10 mouse cellular contexts compared by ENCODE assay signal in genomic region chr4:104077771-104078170, GRCm38 (mm10).
DNase-seq lines count a peak whose midpoint lies in the region; ATAC-seq and TF ChIP-seq lines count a peak whose summit lies in the region.
"Had no signal": no experiment of that assay in that cellular context is flagged by ENCODE, and none has a peak within 500 bp of the region (broad histone marks: within the 10 kb centered on the region; RNA-seq: fewer than 3 reads in every experiment).

No protein-coding gene starts in this region.

- H3K36me3 ChIP-seq in limb, embryonic 14.5 days (ENCODE audit: control insufficient read depth, insufficient read depth, low read length), result no peaks in the 10 kb centered on the region
- no peaks in the 10 kb centered on the region for H3K36me3 ChIP-seq in limb, embryonic 10.5 days
- H3K36me3 ChIP-seq: embryonic facial prominence, embryonic 15.5 days; midbrain, embryonic 10.5 days had no signal

- TF ChIP-seq CTCF in lung, adult 2 months (IDR thresholded peaks at IDR 0.05; ENCODE audit: insufficient read depth, low read length), result no peak

- no peak overlapping the region for H3K9ac ChIP-seq in limb, embryonic 14.5 days (ENCODE audit: low read depth, low read length, severe bottlenecking)
- H3K9ac ChIP-seq: embryonic facial prominence, embryonic 15.5 days had no signal

- no peak overlapping the region for H3K27ac ChIP-seq in limb, embryonic 14.5 days (replicated peaks; ENCODE audit: low read depth, low read length)
- H3K27ac ChIP-seq in limb, embryonic 10.5 days, result no peak overlapping the region
- H3K27ac ChIP-seq: embryonic facial prominence, embryonic 15.5 days; midbrain, embryonic 10.5 days had no signal

- peak; percentile 48 for DNase-seq in cerebellum, postnatal 14 days
- DNase-seq in cerebellum, adult 11-12 months, result no peak
- DNase-seq in limb, embryonic 14.5 days (ENCODE audit: low spot score), result peak; percentile 57
- DNase-seq in limb, embryonic 10.5 days (ENCODE audit: low spot score), result no peak
- peak; percentile 17 to 25 for DNase-seq in cerebellum, postnatal 36 days
- DNase-seq in lung, adult 2 months, result peak; percentile 6
- DNase-seq in spleen, postnatal 36 days (ENCODE audit: low spot score in 2 of 2), result no peak
- DNase-seq in natural killer cell, adult 2 months (ENCODE audit: low spot score in 2 of 2), result no peak

- WGBS in limb, embryonic 14.5 days, result 64% methylated on average over 1 of the region's 1 CpGs
- WGBS in limb, embryonic 10.5 days, result 98% methylated on average over 1 of the region's 1 CpGs
- 53% methylated on average over 1 of the region's 1 CpGs for WGBS in lung, adult 2 months

- no peaks in the 10 kb centered on the region for H3K4me1 ChIP-seq in limb, embryonic 14.5 days (ENCODE audit: control insufficient read depth, insufficient read depth, low read length)
- H3K4me1 ChIP-seq in limb, embryonic 10.5 days, result no peaks in the 10 kb centered on the region
- H3K4me1 ChIP-seq in lung, adult 2 months (ENCODE audit: control insufficient read depth, insufficient read depth, low read length), result no peaks in the 10 kb centered on the region
- H3K4me1 ChIP-seq: embryonic facial prominence, embryonic 15.5 days had no signal

- ATAC-seq in limb, embryonic 14.5 days (ENCODE audit: low FRiP score, low read depth), result no peak

- H3K27me3 ChIP-seq in limb, embryonic 14.5 days (ENCODE audit: control insufficient read depth, insufficient read depth, low read length), result no peaks in the 10 kb centered on the region
- no peaks in the 10 kb centered on the region for H3K27me3 ChIP-seq in limb, embryonic 10.5 days (ENCODE audit: low read depth, poor library complexity, severe bottlenecking)
- H3K27me3 ChIP-seq: embryonic facial prominence, embryonic 15.5 days had no signal

- no peak for TF ChIP-seq POLR2A in limb, embryonic 14.5 days (IDR thresholded peaks at IDR 0.05; ENCODE audit: borderline replicate concordance, extremely low read depth, insufficient read depth, insufficient read length)
- TF ChIP-seq POLR2A in lung, adult 2 months (IDR thresholded peaks at IDR 0.05; ENCODE audit: borderline replicate concordance, extremely low read depth, low read depth, low read length), result no peak

- H3K4me2 ChIP-seq in limb, embryonic 14.5 days (replicated peaks; ENCODE audit: low read depth, low read length, severe bottlenecking), result no peak overlapping the region
- H3K4me2 ChIP-seq: embryonic facial prominence, embryonic 15.5 days had no signal

- H3K4me3 ChIP-seq in limb, embryonic 14.5 days (replicated peaks; ENCODE audit: low read length), result no peak overlapping the region
- H3K4me3 ChIP-seq in limb, embryonic 10.5 days, result no peak overlapping the region
- no peak overlapping the region for H3K4me3 ChIP-seq in lung, adult 2 months (replicated peaks; ENCODE audit: extremely low read depth, low read depth, low read length)
- H3K4me3 ChIP-seq: embryonic facial prominence, embryonic 15.5 days; midbrain, embryonic 10.5 days had no signal

- H3K9me3 ChIP-seq in limb, embryonic 14.5 days (ENCODE audit: control insufficient read depth, low read length), result no peaks in the 10 kb centered on the region
- H3K9me3 ChIP-seq in limb, embryonic 10.5 days (replicated peaks), result no peaks in the 10 kb centered on the region
- H3K9me3 ChIP-seq: embryonic facial prominence, embryonic 15.5 days; midbrain, embryonic 10.5 days had no signal

Comparison
In these comparisons a context has a peak if more than half of its experiments do, and no peak if none do; other contexts are left out.
1. DNase-seq: peak in cerebellum, postnatal 14 days (2 of 2), limb, embryonic 14.5 days (single experiment), cerebellum, postnatal 36 days (2 of 2) and lung, adult 2 months (single experiment); none in cerebellum, adult 11-12 months (single experiment), limb, embryonic 10.5 days (single experiment), spleen, postnatal 36 days (0 of 2) and natural killer cell, adult 2 months (0 of 2).